ENCODE assay signal across 8 mouse cellular contexts in genomic region chr4:3080385-3081125, GRCm38 (mm10).
DNase-seq lines count a peak whose midpoint lies in the region; ATAC-seq lines count a peak whose summit lies in the region.

No protein-coding gene starts in this region.

- no peaks in the 10 kb centered on the region for H3K36me3 ChIP-seq in limb, embryonic 13.5 days

- no peak for ATAC-seq in CD4-positive, CD25-positive, alpha-beta regulatory T cell, adult 4 months
- ATAC-seq in limb, embryonic 13.5 days (ENCODE audit: low FRiP score, low read depth) = peak; percentile 18
- no peak for ATAC-seq in megakaryocyte-erythroid progenitor cell, adult 5-6 weeks (replicated peaks; ENCODE audit: low FRiP score, low TSS enrichment, poor library complexity, severe bottlenecking)

- H3K27me3 ChIP-seq in limb, embryonic 13.5 days = no peaks in the 10 kb centered on the region

- no peak overlapping the region for H3K9ac ChIP-seq in limb, embryonic 13.5 days

- H3K4me1 ChIP-seq in limb, embryonic 13.5 days = no peaks in the 10 kb centered on the region

- H3K9me3 ChIP-seq in limb, embryonic 13.5 days = peaks cover 66% of the 10 kb centered on the region

- DNase-seq in CD4-positive, CD25-positive, alpha-beta regulatory T cell, adult 2 months (ENCODE audit: low read depth, low spot score) = peak; percentile 25
- DNase-seq in urinary bladder, adult 2 months (ENCODE audit: low spot score) = peak; percentile 18
- DNase-seq in urinary bladder, postnatal 14 days (ENCODE audit: low spot score) = no peak
- DNase-seq in spleen, postnatal 4 days (ENCODE audit: low spot score in 2 of 2) = peak; percentile 31 to 65
- DNase-seq in frontal cortex, postnatal 36 days (ENCODE audit: low spot score in 2 of 2) = no peak

- H3K4me2 ChIP-seq in limb, embryonic 13.5 days (replicated peaks) = no peak overlapping the region

- 66% methylated on average over 7 of the region's 7 CpGs for WGBS in limb, embryonic 13.5 days

- no peak overlapping the region for H3K4me3 ChIP-seq in limb, embryonic 13.5 days

- H3K27ac ChIP-seq in limb, embryonic 13.5 days = no peak overlapping the region

Comparison
In these comparisons a context has a peak if more than half of its experiments do, and no peak if none do; other contexts are left out.
1. DNase-seq: peak in CD4-positive, CD25-positive, alpha-beta regulatory T cell, adult 2 months (single experiment), urinary bladder, adult 2 months (single experiment) and spleen, postnatal 4 days (2 of 2); none in urinary bladder, postnatal 14 days (single experiment) and frontal cortex, postnatal 36 days (0 of 2).